Mouse (Mus musculus) macrophage (primary cell): ENCODE results near the gene Gm3468. TPM values are rescaled to one million over a fixed set of nuclear protein-coding genes. Genes with fewer than 3 reads are reported as not detected.
"Not testable (repeated sequence)": the region's sequence is repeated elsewhere in the genome, so short reads cannot be mapped to it uniquely, and the experiment has no call there.

ENCODE experiments used
- H3K27ac ChIP-seq: fragments of 350-480 bp; formaldehyde crosslinking; 2 replicates; pipeline ENCODE4 v1.9.0; 2021
- H3K36me3 ChIP-seq: fragments of 350-480 bp; formaldehyde crosslinking; 2 replicates; pipeline ENCODE4 v1.9.0; 2021; ENCODE audit errors: inconsistent target
- H3K4me3 ChIP-seq: fragments of 350-480 bp; formaldehyde crosslinking; 2 replicates; pipeline ENCODE4 v1.9.0; 2021; ENCODE audit errors: inconsistent target
- H3K79me2 ChIP-seq: fragments of 350-480 bp; formaldehyde crosslinking; 2 replicates; pipeline ENCODE4 v1.9.0; 2021; ENCODE audit errors: inconsistent target
- WGBS: methylation state at CpG from one replicate; pipeline ENCODE4 v1.1.7; 2026; ENCODE audit warnings: inconsistent platforms; ENCODE audit not compliant: missing documents; 5-methylcytosine and 5-hydroxymethylcytosine counted together
- polyA plus RNA-seq: library from polyadenylated mRNA; stranded (reverse); fragments of 250-400 nt; gene quantifications from 3 replicates; pipeline ENCODE4 v1.2.4, GENCODE M21; 2018; ENCODE audit warnings: inconsistent platforms
- total RNA-seq, 78 experiments: library from RNA; depleted of rRNA; stranded (reverse); fragments of 250-400 nt; gene quantifications; 1 replicate in 9 of 78; 2 replicates in 24 of 78; 3 replicates in 43 of 78; 4 replicates in 2 of 78; pipeline ENCODE4 v1.2.4; 2018; ENCODE audit warnings: inconsistent platforms in 56 of 78

Gm3468 gene
- not detected for total RNA-seq (2018; cell fraction: chromatin; rRNA removed)
- total RNA-seq (2018; cell fraction: cytosol; rRNA removed) = not detected
- not detected for total RNA-seq (2018; cell fraction: nucleus; rRNA removed)
- not detected in 3 replicates for polyA plus RNA-seq

GRCm38 (mm10) chr14:6108272-6108925 lies at the start of gene Gm3468:
TSS of gene Gm3468 (minus strand) at chr14:6108665.
- not testable (repeated sequence) for H3K4me3 ChIP-seq, H3K36me3 ChIP-seq, H3K27ac ChIP-seq, H3K79me2 ChIP-seq
- under 1% methylated on average over 17 of the region's 51 CpGs for WGBS

DNA sequence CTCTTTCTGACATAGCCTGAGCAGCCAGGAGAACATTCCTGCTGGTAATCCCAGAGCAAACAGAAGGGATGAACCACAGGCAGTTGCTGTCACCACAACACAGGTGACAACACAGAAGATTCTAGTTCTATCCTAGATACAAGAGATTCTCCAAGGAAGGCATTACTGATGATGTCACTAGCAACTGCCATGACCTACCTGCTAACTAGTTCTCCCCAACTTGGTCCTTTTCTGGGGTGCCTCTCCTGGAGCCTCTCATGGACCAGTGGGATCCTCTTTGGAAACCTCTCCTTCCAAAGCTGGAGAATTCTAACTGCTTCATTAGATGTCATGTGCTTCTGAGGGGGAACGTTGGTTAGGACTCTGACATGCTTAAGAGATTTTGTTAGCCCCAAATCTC lies 17.2 kb upstream of the Gm3468 start, which contains the start of gene Gm3476:
Gene Gm3476, minus strand, starts transcription at position 101 of the 400 bp plus-strand sequence.
- H3K27ac ChIP-seq, H3K4me3 ChIP-seq, H3K79me2 ChIP-seq, H3K36me3 ChIP-seq: not testable (repeated sequence)
- no CpG with 5 or more reads among the region's 1 CpGs for WGBS

DNA sequence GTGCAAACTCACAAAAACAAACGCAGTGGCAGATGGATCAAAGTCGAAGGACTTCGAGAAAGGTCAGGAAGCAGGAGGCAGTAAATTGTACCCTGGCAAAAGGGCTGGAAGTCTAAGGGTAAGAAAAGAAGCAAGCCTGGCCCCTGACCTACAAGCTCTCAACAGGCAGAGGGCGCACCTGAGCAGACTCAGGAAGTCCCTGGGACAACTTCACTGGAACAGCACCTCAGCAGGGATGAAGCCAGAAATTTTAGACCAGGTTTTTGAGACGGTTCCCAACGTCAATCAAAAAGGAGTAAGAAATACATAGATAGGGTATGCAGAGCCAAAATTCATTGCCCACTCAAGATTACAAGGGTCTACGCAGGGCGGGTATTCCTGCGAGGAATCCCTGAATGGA lies 965 bp downstream of the Gm3468 start:
- WGBS = 14% methylated on average over 7 of the region's 9 CpGs
- H3K27ac ChIP-seq, H3K79me2 ChIP-seq: not testable (repeated sequence)

GRCm38 (mm10) chr14:6093842-6094241 lies 14.6 kb downstream of the Gm3468 start, which contains the start of gene Gm8206:
TSS of gene Gm8206 (minus strand) at chr14:6093942.
- H3K4me3 ChIP-seq, H3K79me2 ChIP-seq, H3K36me3 ChIP-seq, H3K27ac ChIP-seq: not testable (repeated sequence)
- WGBS = no CpG with 5 or more reads among the region's 3 CpGs

More for the DNA sequence above, 965 bp downstream of the Gm3468 start:
- H3K4me3 ChIP-seq, H3K36me3 ChIP-seq: not testable (repeated sequence)

DNA sequence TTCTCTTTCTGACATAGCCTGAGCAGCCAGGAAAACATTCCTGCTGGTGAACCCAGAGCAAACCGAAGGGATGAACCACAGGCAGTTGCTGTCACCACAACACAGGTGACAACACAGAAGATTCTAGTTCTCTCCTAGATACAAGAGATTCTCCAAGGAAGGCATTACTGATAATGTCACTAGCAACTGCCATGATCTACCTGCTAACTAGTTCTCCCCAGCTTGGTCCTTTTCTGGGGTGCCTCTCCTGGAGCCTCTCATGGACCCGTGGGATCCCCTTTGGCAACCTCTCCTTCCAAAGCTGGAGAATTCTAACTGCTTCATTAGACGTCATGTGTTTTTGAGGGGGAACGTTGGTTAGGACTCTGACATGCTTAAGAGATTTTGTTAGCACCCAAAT lies 50.3 kb downstream of the Gm3468 start, which contains the start of gene Gm6337:
Gene Gm6337, minus strand, starts transcription at position 101 of the 400 bp plus-strand sequence.
- H3K79me2 ChIP-seq, H3K36me3 ChIP-seq, H3K4me3 ChIP-seq, H3K27ac ChIP-seq: not testable (repeated sequence)
- no CpG with 5 or more reads among the region's 4 CpGs for WGBS

Other genes with a start within 250 kb of the Gm3468 start
- gene Gm8237, start 228.3 kb downstream of the Gm3468 start, polyA plus RNA-seq = not detected in 3 replicates
- gene Gm3248, start 146.9 kb downstream of the Gm3468 start, polyA plus RNA-seq = not detected in 3 replicates
- not detected in 3 replicates for gene Gm3453, start 129.5 kb downstream of the Gm3468 start, polyA plus RNA-seq
- gene Gm6337, start 50.4 kb downstream of the Gm3468 start, polyA plus RNA-seq = not detected in 3 replicates
- gene Gm8206, start 14.7 kb downstream of the Gm3468 start, polyA plus RNA-seq = not detected in 3 replicates
- not detected in 3 replicates for gene Gm3476, start 17.1 kb upstream of the Gm3468 start, polyA plus RNA-seq
- not detected in 3 replicates for gene Gm21560, start 110.6 kb upstream of the Gm3468 start, polyA plus RNA-seq
- gene Gm3411, start 178.6 kb upstream of the Gm3468 start, polyA plus RNA-seq = not detected in 3 replicates
- not detected in 3 replicates for gene Gm21103, start 196.2 kb upstream of the Gm3468 start, polyA plus RNA-seq
- not detected in 3 replicates for gene Gm3618, start 235.0 kb upstream of the Gm3468 start, polyA plus RNA-seq